Mouse (Mus musculus): ENCODE measurements at regions not wholly inside any gene's neighbourhood (a gene's known extent, or its start where the extent isn't known, plus 50 kb on each side); places are given as distances from the start of the nearest gene placed in this dataset.

DNA sequence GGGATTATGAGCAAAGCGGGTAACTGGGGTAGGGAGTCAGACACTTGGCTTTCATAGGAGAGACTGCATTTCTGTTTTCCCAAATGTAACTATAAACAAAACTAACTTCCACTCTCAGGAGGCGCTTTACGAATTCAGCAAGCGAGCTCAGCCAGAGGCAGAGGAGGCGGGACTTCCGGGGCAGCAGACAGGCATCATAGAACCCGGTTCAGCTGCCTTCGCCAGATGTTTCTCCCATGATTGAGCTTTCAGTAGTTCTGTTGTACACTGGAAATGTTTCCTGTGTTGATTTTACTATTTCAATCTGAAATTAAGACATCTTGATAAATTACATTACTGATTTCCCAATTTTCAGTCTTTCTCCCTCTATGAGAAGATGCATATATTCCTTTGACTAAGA is 92.9 kb downstream of the Zfp365 start:
- DNase-seq (ENCODE audit: low read depth, low spot score) = no peak

DNA sequence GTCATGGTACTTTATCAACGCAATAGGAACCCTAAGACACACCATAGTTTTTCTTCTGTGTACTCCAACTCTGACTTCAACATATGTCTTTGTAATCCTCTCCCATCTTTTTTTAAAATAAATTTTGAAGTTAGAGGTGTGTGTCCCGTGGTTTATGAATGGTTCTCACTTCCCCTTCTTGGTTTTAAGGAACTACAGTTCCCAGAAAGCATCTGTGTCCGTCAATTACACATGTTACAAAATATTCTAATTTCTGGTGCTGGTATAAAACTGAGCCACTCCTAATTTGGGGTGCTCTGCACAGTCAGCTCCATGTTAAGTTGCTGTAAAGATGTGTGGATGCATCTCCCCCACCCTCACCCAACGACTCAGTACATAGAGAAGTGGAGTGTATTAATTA is 98.6 kb downstream of the Zfp365 start:
- no peak for DNase-seq (ENCODE audit: low read depth, low spot score)

DNA sequence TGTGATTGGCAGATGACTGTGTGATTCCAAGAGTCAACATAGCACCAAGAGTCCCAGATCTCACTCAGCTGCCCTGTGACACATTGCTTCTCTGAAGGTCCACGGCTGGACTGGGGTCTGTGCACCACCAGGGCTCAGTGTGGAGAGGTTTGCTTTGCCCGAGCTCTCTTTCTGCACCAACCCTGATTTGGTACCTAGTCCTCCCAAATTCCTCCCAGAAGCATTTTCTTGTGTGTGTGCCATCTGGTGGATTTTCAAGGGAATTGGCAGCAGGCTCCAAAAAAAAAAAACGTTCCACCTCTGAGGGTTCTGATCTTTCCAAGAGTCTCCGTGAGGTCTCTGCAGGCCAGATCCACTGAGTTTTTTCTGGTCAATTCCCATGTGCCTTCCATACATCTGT is 107.3 kb downstream of the Zfp365 start:
- DNase-seq (ENCODE audit: low read depth, low spot score) = no peak

DNA sequence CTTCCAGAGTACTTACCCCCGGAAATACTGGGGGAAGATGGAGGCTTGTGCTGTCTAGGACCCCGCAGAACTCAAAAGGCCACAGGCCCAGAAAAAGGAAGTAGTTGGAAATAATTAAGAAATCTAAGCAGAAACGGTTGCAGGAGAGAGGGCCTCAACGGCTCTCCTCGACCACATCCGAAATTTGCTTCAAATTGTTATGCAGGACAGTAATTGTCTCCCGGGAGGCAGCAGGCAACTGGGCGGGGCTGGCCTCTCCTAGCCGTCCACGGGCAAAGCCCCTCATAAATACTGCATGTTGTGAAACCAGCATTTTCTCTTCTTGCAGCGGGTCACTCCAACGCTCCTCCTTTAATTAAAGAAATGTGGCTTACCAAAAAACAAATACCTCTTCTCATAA is 107.8 kb downstream of the Zfp365 start:
- DNase-seq (ENCODE audit: low read depth, low spot score) = no peak

DNA sequence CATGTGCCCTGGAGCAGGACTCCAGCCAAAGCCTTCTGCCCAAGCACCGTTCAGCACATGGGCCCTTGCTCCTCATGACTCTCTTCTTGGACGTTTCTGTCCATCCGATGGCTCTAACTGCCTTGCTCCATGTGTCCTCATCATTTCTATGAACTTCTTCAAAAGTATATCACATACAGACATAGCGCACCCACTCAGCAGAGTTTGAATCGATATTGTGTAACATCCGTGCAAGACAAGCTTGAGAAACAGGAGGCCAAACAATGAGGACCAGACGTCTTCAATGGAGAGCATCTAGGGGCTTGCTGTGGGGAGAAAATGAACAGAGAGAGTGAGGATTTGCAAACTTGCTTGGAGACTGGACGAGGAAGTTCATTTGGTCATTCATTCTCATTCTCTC is 110.3 kb downstream of the Zfp365 start:
- DNase-seq (ENCODE audit: low read depth, low spot score) = no peak

DNA sequence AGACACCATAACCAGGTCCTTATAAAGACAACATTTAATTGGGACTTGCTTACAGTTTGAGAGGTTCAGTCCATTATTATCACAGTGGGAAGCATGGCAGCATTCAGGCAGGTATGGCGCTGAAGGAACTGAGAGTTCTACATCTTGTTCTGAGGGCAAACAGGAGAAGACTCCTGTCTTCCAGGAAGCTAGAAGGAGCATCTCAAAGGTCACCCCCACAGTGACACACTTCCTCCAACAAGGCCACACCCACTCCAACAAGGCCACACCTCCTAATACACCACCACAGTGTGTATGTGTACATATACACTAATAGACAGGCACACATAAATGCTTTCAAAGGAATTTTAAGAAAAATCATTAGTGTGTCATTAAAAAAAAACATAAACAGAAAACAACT is 110.8 kb downstream of the Zfp365 start:
- DNase-seq (ENCODE audit: low read depth, low spot score) = no peak

DNA sequence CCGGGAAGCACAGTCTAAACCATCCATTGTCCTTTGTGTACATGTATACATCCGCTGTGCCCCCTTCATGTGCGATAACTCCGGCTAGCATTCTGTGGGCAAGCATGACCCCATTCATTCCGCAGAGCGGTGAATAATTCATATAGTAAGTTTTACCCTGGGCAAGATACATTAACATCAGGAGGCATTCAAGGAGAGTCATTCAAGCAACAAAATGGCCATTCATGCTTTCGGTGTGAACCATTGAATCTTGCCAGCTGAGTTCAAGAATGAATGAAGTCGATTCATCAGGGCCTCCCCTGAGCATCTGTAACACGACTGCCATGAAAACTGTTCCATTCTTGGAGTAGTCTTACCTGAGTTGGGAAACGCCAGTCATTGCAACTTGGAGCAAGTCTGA is 113.5 kb downstream of the Zfp365 start:
- no peak for DNase-seq (ENCODE audit: low read depth, low spot score)

DNA sequence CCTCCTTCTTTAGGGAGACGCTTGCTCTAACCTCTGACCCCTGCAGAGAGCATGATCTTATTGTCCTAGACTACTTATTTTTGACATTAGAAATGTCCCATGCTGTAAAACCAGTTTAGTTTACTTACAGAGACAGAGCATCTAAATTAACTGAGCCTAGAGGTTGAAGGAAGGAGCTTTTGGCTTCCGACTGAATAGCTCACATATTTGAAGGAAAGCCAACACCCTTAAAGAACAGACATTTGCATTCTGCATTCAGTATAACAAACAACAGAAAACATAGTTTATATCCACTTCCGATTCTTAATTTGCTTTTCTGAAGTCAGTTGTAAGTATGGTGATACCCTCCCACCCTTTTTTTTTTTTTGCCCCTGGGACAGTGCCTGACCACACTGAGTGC is 119.3 kb downstream of the Zfp365 start:
- no peak for DNase-seq (ENCODE audit: low read depth, low spot score)

DNA sequence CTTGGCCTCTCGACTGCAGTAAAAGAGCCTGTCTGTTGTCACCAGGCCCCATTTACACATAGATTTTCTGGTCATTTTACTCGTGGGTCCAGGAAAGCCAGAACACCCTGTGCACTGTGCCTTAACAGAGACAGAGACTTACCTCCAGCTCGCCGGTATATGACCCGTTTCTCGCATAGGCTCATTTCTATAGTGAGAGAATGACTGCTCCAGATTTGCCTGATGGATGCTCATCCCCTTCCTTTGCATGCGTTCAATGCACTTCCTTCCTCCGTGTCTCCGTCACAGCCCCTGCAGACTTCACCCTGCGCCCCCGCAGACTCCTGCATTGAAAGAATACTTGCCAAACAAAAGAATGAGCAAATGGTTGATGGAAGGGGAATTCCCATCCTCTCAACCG is 122.8 kb downstream of the Zfp365 start:
- no peak for DNase-seq (ENCODE audit: low read depth, low spot score)

DNA sequence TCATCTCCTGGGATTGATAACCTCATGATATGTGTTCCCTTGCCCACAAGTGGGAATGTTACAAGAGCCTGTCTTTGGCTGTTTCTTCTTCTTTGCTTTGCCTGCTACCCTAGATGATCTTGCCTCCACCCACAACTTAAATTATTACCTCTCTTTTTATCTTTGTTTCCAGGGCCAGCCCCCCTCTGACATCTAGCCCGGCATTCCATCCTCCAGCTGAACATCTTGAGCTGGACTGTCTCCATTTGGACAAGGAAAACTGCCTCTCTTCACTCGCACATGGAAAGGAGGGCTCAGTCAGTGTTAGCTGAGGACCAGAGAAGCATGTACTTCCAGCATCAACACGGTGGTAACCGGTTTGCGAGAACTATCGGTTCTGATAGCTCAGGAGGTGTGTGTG is 124.3 kb downstream of the Zfp365 start:
- DNase-seq (ENCODE audit: low read depth, low spot score) = no peak

DNA sequence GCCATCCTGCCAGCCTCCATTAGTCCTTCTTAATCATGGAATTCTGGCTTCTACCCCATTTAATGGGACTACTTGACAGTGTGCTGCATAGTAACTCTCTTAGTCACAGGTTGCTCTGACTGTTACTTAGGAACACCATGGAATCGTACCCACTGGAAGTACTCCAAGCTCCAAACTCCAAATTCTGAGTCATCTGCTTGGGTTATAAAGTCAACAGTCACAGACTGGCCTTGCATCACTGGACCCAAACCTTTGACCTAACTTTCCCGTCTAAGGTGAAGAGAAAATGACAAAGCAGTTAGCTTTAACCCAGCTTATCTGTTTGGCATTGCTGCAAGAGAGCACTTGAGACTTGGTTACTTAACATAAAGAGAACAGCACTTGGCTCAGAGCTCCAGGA is 126.9 kb downstream of the Zfp365 start:
- DNase-seq (ENCODE audit: low read depth, low spot score) = no peak

DNA sequence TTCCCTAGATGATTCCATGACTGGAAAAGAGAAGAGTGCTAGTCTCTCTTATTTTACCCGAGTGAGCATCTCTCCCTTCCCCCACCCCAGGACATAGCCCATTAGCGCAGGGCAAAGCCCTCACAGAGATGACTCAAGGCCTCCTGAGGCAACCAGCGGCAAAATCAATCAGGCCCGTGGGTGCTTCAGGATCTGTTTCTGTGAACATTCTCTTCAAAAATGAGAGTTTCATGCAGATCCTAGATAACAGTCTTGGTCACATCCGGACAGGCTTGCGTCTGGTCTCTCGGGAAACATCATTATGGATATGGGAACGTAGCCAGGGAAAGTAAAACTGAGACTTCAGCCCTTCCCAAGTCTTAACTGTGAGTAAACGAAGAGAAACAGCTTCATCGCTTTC is 134.1 kb downstream of the Zfp365 start:
- no peak for DNase-seq (ENCODE audit: low read depth, low spot score)

DNA sequence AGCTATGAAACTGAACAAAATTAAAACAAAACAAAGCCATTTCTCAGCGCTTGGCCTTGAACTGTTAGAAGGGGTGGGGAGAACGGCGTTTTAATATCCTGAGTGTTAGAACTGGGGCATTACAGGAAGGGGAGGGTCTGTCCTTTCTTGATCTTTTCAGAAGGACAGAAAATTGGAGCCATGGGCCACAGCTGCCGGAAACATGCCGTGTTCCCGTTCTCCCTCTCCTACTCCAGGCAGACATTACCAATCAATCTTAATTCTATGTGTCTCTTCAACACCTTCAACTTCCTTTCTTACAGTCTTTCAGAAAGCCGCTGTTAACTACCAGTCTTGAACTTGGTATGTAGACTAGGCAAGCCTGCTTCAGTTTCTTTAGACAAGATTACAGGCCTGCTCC is 134.7 kb downstream of the Zfp365 start:
- DNase-seq (ENCODE audit: low read depth, low spot score) = no peak

DNA sequence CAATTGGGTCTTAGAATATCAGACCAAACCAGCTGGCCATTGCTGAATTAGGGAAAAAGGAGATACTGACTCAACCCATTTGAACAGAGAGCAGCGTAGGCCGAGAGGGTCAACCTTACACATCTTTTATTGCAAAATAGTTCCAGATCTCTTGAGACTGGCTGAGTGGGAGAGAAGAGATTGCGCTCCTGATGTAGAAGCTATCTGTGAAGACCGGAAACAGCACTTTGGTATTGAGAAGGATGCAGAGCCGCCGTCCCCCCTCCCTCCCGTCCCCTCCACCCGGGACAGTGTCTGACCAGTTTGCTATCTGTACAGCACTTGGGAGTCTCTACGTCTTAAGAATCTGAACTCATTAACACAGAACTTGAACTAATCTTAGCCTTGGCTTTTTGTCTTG is 135.6 kb downstream of the Zfp365 start:
- no peak for DNase-seq (ENCODE audit: low read depth, low spot score)

DNA sequence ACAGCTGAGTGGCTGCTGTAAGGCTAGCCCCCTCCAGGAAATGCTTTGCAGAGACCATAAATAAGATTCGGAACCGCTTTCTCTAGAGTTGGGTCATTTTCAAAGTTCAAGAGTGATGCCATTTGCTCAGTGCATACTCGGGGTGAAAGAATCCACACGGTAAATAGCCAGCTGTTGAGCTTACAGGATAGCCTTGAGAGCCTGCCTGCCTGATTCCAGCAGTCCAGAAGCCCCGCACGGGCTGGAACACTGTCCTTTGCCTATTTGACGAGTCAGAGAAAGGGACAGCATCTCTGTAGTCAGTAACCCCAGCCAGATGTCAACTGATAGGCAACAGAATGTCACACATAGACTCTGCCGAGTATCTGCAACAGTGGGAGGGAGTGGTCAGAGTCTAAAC is 140.7 kb downstream of the Zfp365 start:
- DNase-seq (ENCODE audit: low read depth, low spot score) = no peak

DNA sequence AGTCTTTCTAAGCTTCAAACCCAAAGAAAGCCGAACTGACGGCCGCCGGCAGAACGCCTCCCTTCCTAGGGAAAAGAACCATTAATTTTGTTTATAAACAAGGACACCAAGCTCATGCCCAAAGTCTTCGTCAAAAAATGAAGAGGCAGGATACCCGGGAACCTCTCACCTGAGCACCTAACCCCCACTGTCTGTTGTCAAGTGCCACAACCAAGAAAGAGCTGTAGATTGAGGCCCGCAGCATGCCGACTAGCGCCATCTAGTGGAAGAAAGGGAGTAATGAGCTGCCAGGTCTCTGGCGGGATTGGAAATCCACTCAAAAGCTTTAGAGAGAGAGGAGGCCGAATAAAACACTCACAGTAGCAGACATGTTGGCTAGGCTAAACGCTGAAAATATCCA is 146.4 kb downstream of the Zfp365 start:
- peak; percentile 16 for DNase-seq (ENCODE audit: low read depth, low spot score)

DNA sequence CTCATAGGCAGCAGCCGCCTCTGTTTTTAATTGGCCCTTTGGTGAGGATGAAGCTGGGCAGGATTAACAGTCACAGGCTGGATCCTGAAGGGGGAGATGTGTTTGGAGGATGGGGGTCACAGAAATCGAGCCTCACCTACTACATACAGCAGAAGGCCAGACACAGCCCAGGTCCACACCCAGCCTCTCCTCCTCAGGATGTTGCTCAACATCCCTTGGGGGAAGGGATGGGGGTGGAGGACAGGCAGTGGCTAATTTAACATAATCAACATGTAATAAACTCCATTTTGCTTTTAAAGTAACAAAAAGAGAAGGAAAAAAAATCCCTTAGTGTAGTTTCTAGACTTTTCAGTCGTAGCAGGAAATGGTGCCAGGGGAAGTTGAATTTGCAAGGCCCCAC is 152.0 kb downstream of the Zfp365 start:
- no peak for DNase-seq (ENCODE audit: low read depth, low spot score)

DNA sequence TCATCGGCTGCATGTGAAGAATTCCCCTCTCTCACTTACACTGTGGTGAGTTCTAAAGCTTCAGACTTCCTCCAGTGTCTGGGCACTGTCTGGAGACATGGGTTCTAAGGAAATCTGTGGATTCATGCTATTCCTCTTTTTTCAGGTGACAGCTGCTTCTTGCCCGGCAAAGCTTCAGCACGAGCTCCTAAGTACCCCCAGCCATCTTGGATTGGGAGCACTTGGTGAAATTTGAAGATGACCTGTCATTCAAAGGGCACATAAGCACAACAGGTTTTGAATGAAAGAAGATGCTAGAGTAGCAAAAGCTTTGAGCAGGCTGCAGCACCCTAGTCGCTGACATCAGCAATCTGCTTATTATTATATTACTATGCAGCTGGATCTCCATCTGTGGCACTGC is 164.3 kb downstream of the Zfp365 start:
- no peak for DNase-seq (ENCODE audit: low read depth, low spot score)

DNA sequence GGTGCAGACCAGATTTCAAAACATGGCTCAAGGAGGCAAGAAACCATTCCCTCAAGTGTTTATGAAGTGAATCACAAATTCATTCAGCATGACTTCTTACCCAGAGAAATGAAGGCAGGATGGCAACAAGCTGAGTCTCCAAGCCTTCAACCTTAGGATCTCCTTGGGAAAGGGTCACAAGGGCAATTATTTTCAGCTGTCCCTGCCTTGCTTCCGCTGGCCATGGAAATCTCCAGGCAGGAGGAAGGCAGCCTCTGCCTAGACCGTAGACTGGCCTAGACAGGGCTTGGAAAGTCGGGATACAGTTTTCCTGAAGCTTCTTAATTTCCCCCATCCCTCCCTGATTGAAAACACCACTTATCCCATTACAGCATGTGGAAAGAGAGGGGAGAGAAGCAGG is 165.0 kb downstream of the Zfp365 start:
- DNase-seq (ENCODE audit: low read depth, low spot score) = no peak

DNA sequence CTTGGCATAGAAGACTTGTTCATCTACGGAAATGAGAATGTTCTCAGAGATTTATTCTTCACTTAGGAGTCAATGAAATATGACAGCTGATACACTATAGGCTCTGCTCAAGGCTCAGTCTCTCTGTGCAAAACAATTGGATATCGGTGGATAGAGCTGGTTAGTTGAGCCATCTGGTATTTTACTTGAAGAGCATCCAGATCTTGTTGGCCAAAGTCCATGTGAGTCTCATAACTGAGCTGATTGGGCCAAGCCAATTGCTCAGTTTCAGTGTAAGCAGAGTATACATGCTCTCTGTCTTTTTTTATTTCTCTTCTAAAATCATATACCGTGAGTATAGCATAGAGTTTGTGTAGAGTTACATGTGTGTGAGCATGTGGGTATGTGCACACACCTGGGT is 166.3 kb downstream of the Zfp365 start:
- DNase-seq (ENCODE audit: low read depth, low spot score) = no peak

DNA sequence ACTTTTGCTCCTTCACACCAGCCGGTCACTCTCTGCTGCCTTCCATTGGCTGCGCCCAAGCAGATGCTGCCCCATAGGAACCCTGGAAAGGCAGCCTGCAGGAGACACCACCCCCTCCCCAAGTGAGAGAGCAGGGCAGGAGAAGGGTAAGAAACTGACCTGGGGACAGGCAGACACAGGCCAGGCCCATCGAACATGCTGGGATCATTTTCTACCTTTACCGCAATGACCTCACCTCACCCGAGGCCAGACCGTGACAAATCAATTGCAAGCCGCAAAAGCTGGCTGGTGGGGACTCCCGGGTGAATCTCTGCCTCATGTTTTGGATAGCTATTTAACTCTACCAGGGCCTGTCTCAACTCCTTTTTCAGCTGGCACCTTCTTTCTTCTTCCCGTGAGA is 168.9 kb downstream of the Zfp365 start:
- DNase-seq (ENCODE audit: low read depth, low spot score) = no peak

DNA sequence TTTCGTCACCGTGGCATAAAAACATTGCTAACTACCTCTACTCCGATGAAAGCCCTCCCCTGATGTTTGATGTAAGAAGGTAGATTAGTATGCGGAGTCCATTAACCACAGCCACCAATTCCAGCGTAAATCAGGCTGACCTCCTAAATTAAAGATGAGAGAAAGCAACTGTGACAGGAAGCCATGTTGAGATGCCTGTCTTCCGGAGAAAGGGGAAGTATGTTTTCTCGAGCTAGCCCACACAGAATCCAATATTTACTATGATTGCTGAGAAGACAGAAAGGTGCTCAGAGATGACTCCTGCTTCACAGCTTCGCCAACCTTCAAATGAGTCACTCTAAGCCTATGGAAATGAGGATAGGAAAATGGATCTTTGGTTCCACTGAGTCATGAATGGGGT is 169.6 kb downstream of the Zfp365 start:
- no peak for DNase-seq (ENCODE audit: low read depth, low spot score)

DNA sequence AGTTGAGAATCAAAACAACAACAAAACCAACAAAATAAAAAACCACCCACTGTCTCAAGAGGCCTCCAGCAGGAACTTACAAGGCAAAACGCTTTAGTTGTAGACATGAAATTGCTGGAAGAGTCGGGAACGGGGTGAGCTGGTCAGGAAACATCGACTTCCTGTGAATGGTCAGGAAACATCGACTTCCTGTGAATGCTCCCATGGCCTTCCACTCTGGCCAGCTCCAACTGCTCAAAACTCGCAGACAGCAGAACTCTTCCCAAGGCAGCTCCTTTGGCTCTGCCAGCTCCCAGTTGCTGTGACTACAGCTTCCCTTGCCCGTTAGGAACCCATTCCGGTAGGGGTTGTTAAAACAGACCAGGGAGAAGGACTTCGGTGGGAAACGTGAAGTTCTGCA is 170.2 kb downstream of the Zfp365 start:
- DNase-seq (ENCODE audit: low read depth, low spot score) = no peak

DNA sequence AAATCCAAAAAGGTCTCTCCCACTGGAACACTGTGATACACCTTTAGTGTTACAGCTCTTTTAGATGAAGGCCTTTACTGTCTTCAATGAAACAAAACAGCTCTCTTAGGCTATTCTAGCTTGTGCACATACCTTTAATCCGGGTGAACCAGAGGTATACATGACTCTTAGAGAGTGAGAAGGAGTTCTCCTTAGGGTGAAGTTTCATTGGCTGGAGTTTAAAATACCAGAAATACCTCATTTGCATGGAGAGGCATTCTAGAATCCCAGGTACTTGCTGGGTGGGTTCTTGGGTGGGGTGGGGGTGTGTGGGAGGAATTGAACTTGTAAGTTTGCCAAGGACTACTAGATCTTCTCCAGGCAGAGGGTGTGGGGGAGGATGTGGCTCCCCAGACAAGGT is 173.3 kb downstream of the Zfp365 start:
- no peak for DNase-seq (ENCODE audit: low read depth, low spot score)

DNA sequence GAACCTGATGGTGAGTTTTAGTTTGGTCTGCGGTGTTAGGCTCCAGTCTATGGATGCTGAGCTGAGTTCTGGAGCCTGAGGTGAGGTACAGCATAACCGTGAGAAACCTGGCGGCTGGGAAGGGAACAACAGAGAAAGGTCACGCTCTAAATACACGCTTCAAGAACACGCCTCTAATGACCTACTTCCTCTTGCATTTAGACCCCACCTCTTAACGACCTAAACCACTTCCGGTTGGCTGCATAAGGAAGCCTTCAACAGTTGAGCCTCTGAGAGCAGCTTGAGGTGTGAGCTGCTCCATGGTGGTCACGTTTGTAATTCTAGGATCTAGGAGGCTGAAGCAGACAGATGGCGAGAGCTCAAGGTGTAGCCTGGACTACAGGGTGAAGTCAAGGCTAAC is 175.8 kb downstream of the Zfp365 start:
- DNase-seq (ENCODE audit: low read depth, low spot score) = no peak
